Mouse (Mus musculus) CD4-positive, CD25-positive, alpha-beta regulatory T cell (primary cell): ENCODE results near the gene AY074887. TPM values are rescaled to one million over a fixed set of nuclear protein-coding genes. Genes with fewer than 3 reads are reported as not detected.

Source experiments
- polyA plus RNA-seq: library from polyadenylated mRNA; unstranded; fragments of 100-300 nt; shearing (Covaris generic); gene quantifications from one replicate; pipeline ENCODE4 v1.2.1, GENCODE M21; 2017

AY074887 gene
- 0.60 TPM for polyA plus RNA-seq

GRCm38 (mm10) chr9:54950575-54951321 lies at the start of gene AY074887, which contains the start of gene Psma4:
Gene AY074887, minus strand, starts transcription at chr9:54950998.
Gene Psma4, plus strand, starts transcription at chr9:54950790.

GRCm38 (mm10) chr9:54980674-54981073 lies 29.9 kb upstream of the AY074887 start, which contains the start of gene Chrna5:
Gene Chrna5, plus strand, starts transcription at chr9:54980880.

GRCm38 (mm10) chr9:54917010-54917677 lies 33.7 kb downstream of the AY074887 start, which contains the start of gene Hykk:
Gene Hykk, plus strand, starts transcription at chr9:54917283.

Other genes starting within 250 kb of the AY074887 start
- 98.0 TPM for gene Wdr61, start 216.5 kb downstream of the AY074887 start, polyA plus RNA-seq
- not detected for gene Crabp1, start 186.2 kb downstream of the AY074887 start, polyA plus RNA-seq
- gene Ireb2, start 87.2 kb downstream of the AY074887 start, polyA plus RNA-seq: 22.3 TPM
- 0.44 TPM for gene Hykk, start 33.7 kb downstream of the AY074887 start, polyA plus RNA-seq
- 242 TPM for gene Psma4, start 208 bp downstream of the AY074887 start, polyA plus RNA-seq
- not detected for gene Chrna5, start 29.9 kb upstream of the AY074887 start, polyA plus RNA-seq
- not detected for gene Chrna3, start 75.6 kb upstream of the AY074887 start, polyA plus RNA-seq
- gene Chrnb4, start 97.8 kb upstream of the AY074887 start, polyA plus RNA-seq: 0.05 TPM
- gene Ube2q2, start 197.9 kb upstream of the AY074887 start, polyA plus RNA-seq: 50.3 TPM